Mouse (Mus musculus): ENCODE data around the gene AW549877.

Gene AW549877

DNA sequence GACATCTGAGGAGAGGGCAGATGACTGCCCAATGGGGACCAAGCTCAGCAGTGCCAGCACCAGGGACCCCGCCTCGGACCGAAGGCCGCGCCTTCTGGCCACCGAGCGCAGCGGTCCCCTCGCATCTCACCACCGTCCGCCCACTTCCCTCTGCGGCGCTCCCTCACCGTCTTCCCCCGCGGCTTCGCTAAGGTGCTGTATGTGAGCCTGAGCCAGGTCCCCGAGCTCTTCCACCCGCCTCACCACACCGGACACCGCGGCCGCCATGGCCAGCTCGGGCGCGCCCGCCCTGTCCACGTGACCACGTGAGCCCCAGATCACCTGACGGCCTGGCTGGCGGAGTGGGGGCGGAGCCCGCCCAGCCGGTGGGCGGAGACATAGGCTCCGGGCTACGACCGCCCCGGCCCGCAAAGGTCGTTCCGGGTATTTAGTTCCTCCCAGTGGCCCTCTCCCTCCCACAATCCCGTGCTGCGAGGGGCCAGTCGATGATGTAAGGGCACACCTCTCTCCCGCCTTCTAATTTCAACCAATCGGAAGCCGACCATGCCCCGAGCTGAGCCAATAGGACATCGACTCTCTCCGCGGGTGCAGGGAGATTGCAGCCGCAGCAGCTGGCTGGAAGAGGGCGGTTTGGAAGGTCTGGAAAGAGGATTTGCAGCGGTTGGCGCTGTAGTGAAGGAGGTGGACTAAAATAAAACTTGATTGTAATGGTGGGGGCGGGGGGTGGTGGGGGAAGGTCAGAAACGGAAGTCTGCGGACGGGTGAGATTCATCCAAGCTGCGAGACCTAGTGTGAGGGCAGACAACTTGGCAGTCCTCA lies at the start of gene AW549877:
Gene AW549877 (minus strand): TSS at position 297 of the 819 bp plus-strand sequence.
- DNase-seq (ENCODE audit: low spot score in 2 of 2): peak; percentile 97 to 98

- DNase-seq (ENCODE audit: low spot score in 2 of 2): no peak
Observed at GRCm38 (mm10) chr15:4043032-4043471, 47.5 kb upstream of the AW549877 start.

- no peak for DNase-seq (ENCODE audit: low spot score in 2 of 2)
Observed at GRCm38 (mm10) chr15:4042423-4042822, 46.9 kb upstream of the AW549877 start.

DNA sequence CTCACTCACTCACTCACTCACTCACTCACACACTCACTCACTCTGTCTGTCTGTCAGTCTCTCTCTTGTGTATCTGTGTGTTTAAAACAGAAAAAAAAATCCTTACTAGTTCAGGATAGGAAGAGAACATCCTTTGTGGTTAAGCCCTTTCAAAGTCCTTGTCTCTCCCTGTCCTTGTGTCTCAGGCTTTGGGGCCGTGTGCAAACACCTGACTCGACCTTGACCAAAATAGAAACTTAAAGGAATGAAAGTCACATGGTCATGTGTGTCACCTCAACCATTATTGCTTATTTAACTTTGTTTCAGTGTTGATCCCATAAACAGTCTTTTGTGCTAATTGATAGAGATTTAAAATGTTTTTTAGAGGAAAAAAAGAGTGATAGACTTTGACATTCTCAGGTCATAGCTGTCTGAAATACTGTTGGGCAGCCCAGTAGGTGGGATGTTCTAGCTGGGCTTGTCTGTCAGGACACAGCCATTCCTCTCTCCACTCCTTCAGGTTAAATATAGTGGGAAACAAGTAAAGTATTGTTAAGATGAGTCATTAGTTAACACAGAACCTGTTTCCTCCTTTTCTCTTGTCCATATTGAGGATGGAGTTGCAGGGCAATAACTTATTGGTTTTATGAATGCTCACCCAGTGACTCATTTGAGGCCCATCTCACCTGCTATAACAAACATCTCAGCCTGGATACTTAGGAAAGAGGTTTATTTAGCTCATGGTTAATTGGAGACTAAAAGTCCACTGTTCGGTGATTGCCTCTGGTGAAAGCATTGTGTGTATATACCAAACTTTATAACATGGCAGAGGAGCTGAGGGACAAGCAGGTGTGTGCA lies 37.8 kb upstream of the AW549877 start:
- no peak for DNase-seq (ENCODE audit: low spot score in 2 of 2)

GRCm38 (mm10) chr15:4028960-4029359 lies 33.4 kb upstream of the AW549877 start:
- no peak for DNase-seq (ENCODE audit: low spot score in 2 of 2)

- DNase-seq (ENCODE audit: low spot score in 2 of 2): no peak
Observed at GRCm38 (mm10) chr15:4028411-4028700, 32.8 kb upstream of the AW549877 start.

GRCm38 (mm10) chr15:4027671-4028410 lies 32.3 kb upstream of the AW549877 start:
- DNase-seq (ENCODE audit: low spot score in 2 of 2): no peak

GRCm38 (mm10) chr15:4026831-4027584 lies 31.5 kb upstream of the AW549877 start:
- DNase-seq (ENCODE audit: low spot score in 2 of 2): peak; percentile 71 to 86

DNA sequence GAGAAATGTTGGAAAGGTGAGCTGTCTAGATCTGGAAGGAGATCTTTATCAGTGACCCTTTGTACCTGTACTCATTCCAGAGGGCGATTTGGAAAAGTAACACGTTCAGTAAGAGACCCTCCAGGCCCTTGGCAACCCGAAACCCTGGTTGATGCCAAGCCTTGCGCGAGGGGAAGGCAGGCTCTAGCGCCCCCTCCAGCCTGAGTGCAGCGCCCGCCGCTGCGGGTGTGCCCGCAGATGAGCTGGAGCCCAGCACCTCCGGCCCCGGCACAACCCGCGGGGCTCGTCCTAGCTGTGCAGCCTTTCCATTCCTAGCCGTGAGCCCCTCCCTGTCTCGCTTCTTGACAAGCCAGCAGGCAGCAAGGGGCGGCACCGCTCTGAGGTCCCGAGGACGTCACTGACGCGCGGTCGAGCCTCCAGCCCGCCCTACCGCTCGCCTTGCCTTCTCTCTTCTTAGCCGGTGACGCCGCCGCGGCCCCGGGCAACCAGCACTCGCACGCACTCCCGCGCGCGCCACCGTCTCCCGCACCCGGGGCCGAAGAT lies 30.8 kb upstream of the AW549877 start, which contains the start of gene Oxct1:
Gene Oxct1 (plus strand): TSS at position 153 of the 543 bp plus-strand sequence.
- DNase-seq (ENCODE audit: low spot score in 2 of 2): peak; percentile 90 to 95

DNA sequence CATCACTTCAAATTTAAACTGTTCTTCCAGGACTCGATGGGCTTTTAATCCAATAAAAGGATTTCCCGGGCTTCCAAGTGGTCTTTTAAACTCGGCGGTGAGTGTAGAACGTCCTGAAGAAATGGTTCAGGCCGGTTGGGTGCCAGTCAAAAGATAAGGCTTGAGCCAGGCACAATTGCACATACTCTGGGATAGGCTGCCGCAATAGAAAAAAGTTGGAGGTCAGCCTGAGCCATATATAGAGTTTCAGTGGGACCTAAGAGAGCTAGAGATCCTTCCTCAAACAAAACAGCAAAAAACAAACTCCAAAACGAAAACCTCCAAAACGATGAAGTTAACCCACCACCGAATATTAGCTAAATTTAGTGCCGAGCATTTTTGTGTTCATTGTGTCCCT lies 30.0 kb upstream of the AW549877 start:
- DNase-seq (ENCODE audit: low spot score in 2 of 2): no peak

GRCm38 (mm10) chr15:4024726-4025507 lies 29.4 kb upstream of the AW549877 start:
- DNase-seq (ENCODE audit: low spot score in 2 of 2): no peak

GRCm38 (mm10) chr15:4023747-4024146 lies 28.2 kb upstream of the AW549877 start:
- no peak for DNase-seq (ENCODE audit: low spot score in 2 of 2)

DNA sequence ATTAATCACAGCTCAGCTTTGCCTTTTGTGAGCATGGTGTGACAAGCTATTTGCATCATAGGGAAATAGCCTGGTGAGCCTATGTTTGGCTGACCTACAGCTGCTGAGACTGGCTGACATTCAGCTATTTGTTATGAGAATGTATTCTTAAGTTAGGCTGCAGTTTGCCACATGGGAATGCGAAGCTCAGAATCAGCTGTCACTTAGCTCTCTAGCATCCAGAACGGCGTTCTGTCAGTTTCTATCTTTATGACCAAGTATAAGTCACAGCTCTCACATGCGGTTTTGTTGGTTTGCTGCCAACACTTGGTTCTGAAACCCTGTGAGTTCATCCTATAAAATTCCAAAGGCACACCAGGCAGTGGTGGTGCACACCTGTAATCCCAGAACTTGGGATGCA lies 25.2 kb upstream of the AW549877 start:
- no peak for DNase-seq (ENCODE audit: low spot score in 2 of 2)

GRCm38 (mm10) chr15:4013873-4014272 lies 18.3 kb upstream of the AW549877 start:
- no peak for DNase-seq (ENCODE audit: low spot score in 2 of 2)

DNA sequence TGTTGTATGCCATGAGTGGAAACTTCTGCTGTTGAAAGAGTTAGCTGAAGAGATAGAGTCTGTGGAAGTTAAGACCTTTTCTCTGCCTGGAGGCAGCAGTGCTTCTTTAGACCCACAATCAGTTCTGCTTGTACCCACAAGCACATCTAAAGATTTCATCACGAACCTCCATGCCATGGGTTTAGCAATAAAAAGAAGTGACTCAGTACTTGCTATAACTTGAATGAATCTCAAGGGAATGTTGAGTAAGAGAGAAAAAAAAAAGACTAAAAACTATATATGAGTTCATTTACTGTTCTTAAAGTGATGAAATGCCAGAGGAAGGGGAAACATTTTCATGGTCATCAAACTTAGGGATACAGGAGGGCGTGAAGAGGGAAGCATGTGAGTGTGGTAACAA lies 5.0 kb upstream of the AW549877 start:
- DNase-seq (ENCODE audit: low spot score in 2 of 2): no peak

DNA sequence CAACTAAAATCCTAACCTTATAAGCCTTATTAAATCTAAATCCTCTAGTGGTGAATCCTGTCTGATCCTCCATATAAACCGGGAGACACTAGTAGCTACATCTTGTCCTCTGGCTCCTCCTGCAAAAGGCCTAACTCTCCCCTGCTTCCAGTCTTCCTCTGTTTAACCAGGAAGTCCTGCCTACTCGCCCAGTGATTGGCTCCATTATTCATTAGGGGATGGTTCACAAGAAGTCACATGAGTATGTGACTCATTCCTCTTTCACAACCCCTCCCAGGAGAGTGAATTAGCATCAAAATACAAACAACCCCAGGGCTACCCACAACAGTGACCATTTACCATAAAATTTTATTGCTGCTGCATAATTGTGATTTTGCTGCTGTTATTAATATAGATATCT lies 3.6 kb upstream of the AW549877 start:
- no peak for DNase-seq (ENCODE audit: low spot score in 2 of 2)

DNA sequence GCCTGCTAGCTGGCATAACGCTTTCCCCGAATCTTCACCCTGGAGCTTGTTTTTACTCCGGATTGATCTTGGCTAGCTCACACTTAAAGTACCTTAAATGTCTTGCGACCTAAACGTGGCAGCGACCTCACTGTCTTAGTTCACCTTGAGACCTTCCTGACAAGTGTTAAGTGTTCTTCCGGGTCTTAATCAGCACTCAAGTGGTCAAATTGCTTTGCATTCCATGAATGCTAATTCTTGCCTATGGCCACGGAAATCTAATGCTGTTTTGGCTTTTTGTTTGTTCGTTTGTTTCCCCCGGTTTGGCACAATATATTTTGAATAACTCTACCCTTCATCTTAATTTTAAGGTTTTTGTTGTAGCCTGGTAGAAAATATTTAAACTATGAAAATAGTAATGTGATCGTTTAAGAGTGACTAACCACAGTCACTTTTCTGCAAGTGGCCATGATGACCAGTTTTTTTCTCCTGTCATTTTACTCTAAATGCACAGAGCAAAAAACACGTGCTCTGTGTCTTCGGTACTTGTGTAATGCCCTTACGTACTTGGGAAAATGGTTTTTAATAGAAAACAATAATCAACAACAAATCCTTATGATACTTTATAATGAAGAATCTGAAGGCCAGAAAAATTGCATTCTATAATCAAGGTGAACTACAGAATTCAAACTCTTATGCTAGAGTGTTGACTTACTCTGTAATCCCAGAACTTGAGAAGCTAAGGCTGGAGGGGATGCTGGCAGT lies 895 bp upstream of the AW549877 start:
- DNase-seq (ENCODE audit: low spot score in 2 of 2): no peak

GRCm38 (mm10) chr15:3994852-3995447 lies 594 bp downstream of the AW549877 start:
- DNase-seq (ENCODE audit: low spot score in 2 of 2): no peak

GRCm38 (mm10) chr15:3987981-3988380 lies 7.6 kb downstream of the AW549877 start:
- DNase-seq (ENCODE audit: low spot score in 2 of 2): no peak
